Mouse (Mus musculus) adrenal gland, postnatal 4 days (tissue): ENCODE measurements at regions not wholly inside any gene's neighbourhood (a gene's known extent, or its start where the extent isn't known, plus 50 kb on each side); places are given as distances from the start of the nearest gene placed in this dataset.

Source experiments
- DNase-seq, 2 experiments: peaks; one replicate each; pipeline ENCODE4 v3.0.0; 2021 to 2022; ENCODE audit warnings: low spot score in 2 of 2, mixed read lengths in 2 of 2

DNA sequence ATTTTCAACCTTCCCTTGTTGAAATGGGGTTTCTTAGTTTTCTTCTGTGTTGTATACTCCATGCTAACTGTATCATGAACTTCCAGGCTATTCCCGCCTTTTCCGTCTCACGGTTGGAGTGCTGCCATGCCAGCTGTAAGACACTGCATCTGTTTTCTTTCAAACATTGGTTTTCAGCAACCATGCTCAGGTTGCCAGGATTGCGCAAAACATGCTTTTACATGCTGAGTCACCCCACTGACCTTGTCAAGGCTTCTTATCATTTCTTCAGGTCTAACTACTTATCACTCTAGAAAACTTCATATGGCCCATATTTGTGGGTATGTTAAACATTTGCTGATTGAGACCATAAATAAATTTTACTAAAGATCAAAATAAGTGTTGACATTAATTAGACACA, 551.2 kb downstream of the Tlr4 start:
- no peak for DNase-seq

DNA sequence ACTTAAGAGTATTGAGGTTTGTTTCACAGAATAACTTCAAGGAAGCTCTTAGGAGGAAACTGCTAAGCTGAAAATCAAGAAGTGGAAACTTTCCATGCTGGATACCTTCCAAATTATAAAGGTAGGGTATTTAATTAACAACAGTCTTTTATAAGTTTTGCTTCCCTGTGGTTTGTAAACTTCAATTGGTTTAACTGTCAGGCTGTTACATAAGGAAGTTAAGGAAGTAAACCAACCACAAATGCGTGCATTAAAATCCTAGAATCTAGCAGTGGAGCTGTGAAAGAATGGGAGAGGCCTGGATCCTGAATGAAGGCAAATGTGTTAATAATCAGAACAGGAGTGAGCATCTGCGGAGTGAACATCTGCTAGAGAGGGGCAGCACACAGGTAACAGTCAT, 560.5 kb downstream of the Tlr4 start:
- no peak for DNase-seq

DNA sequence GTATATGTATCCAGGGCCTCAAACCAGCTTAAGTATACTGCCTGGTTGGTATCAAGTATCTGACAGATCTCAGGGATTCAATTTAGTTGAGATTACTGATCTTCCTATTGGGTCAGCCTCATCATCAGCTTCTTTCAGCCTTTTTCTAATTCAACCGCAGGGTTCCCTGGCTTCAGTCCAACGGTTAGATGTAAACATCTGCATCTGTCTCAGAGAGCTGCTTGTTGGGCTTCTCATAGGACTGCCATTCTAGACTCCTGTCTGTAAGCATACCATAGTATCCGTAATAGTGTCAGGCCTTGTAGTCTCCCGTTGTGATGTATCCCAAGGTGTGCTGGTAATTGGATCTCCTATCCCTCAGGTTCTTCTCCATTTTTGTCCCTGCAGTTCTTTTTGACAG, 575.6 kb downstream of the Tlr4 start:
- DNase-seq, result no peak

DNA sequence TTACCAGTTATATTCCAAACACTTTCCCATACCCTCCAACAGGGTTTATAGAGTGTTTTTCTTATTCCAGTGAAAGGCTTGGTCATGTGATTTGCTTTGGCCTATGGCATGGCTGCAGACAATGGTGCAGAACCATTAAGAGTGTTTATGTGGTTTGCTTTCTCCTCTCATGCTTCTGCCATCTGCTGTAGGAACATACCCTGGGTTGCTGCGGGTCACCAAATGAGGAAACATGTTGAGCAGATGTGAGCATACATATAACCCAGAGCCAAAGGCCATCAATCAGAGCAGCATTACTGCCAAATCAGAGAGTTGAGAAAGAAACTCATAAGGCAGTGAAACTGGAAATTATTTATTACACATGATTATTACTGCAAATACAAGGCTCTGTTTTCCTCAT, 596.7 kb downstream of the Tlr4 start:
- DNase-seq, result no peak

DNA sequence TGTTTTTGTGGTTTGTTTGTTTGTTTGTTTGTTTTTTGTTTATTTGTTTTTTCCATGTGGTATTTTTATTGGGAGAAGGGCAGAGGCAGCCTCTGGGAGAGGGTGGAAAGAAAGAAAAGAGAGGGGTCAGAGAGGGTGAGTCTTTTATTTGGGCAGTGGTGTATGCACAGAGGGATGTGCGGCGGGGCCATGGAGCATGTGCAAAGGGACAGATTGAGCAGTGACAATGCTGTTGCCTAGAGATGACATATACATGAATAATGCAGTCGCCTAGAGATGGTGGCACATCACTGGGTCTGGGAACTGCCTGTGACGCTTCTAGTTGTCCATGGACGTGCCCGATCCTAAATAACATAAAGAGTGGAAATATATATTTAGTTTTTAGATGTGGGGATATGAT, 598.3 kb downstream of the Tlr4 start:
- DNase-seq, result no peak

DNA sequence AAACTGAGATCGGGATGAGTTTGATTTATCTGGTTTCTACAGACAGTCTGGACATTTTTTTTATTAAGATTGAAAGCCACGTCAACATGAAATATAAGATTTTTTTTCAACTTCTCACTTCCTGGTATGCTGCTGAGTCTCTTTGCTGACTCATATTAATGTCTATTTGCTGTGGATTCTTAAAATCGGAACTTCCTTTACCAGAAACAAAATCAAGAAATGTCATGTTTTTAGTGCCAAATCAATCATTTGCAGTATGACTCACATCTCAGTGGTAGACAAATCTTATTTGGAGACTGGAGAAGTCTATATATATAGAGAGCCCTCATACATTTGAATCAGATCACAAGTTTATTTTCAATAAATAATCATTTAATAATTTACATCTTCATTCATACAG, 620.5 kb downstream of the Tlr4 start:
- DNase-seq, result no peak

DNA sequence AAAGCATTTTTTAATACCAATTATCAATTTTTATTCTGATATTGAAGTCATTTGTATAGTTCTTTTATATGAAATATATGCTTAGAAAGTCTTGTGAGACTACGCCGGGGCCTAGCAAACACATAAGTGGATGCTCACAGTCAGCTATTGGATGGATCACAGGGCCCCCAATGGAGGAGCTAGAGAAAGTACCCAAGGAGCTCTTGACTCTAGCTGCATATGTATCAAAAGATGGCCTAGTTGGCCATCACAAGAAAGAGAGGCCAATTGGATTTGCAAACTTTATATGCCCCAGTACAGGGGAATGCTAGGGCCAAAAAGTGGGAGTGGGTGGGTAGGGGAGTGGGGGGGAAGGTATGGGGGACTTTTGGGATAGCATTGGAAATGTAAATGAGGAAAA, 632.5 kb downstream of the Tlr4 start:
- peak in 1 of 2 experiments; percentile 35 for DNase-seq

DNA sequence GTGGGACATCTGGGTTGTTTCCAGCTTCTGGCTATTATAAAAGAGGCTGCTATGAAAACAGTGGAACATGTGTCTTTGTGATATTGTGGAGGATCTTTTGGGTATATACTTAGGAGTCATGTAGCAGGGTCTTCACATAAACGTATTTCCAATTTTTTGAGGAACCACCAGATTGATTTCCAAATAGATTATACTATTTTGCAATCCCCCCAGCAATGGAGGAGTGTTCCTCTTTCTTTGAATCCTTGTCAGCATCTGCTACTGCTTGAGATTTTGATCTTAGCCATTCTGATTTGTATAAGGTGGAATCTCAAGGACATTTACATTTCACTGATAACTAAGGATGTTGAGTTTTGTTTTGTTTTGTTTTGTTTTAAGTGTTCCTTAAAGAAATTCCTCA, 645.6 kb downstream of the Tlr4 start:
- no peak for DNase-seq

DNA sequence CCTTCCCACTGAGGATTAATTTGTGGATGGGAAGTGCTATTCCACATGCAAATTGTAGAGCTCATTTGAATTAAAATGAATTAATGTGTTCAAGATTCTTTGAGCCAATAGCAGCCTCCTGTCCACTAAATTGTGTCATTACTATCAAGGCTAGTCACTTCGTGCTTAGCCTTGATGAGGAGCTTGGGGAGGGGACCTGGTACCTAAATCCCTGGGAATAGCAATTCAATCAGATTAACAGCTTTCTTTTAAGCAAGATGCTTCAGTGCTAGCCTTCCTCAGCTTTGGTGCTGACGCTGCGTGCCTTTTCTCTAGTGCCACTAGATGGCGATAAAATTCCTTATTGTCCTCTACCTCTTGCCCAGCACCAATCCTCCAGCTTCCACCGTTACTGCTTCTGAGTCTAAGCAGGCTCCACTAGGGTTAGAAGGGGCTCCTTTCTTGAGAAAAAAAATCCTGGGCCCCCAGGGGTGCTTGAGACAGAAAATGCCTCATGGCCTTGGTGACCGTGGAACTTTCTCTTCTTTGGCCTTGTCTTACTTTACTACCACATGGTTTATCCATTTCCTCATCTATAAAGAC, 650.0 kb downstream of the Tlr4 start:
- no peak for DNase-seq

DNA sequence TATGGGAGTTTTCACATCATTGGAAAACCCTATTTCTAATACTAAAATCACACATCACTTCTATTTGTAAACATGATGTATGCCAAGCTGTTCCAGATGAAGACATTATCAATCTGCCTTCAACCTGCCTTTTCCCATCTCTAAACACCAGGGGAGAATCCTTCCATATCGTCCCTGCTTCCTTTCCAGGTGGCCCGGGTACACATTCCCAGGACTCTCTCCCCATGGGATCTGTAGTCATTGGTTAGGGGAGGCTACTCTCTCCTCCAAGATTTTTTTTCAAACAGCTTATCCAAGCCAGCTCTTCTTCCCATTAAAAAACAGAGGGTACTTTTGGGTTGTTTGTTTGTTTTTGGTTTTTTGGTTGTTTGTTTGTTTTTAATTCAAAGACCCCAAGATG, 650.7 kb downstream of the Tlr4 start:
- DNase-seq, result no peak

DNA sequence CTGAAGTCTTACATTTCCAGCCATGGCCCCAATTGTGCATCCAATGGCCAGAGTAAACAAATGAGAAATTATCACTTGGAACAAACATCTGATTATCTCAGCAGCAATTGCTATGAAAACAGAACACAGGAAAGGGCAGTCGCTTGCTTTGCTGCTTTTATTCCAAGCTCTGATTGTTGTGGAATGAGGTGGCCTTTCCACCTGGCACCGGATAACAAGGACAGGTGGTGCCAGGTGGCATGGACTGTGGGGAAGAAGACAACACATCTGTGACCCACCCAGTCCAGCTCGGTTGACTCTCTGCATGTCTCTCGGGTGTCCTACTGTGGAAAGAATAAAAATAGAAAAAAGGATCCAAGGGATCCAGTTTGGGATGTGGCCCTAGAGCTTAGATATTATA, 694.9 kb downstream of the Tlr4 start:
- no peak for DNase-seq

DNA sequence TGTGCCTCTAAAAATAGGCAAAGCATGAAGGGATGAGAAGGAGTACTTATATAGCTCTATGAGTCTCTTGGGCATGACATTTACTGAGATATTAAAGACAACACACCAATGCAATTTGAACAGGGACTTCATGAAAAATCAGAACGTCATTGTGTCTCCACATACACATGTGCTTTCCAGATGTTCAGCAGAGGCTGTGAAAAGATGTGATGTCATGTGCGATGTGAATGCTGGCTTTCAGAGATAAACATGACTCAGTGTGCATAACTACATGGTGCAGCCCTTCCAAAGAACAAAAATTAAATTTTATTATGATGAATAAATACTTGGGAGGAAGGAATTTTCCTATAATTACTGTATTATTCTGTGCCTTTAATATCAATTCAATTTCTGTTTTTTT, 695.8 kb downstream of the Tlr4 start:
- DNase-seq, result no peak

DNA sequence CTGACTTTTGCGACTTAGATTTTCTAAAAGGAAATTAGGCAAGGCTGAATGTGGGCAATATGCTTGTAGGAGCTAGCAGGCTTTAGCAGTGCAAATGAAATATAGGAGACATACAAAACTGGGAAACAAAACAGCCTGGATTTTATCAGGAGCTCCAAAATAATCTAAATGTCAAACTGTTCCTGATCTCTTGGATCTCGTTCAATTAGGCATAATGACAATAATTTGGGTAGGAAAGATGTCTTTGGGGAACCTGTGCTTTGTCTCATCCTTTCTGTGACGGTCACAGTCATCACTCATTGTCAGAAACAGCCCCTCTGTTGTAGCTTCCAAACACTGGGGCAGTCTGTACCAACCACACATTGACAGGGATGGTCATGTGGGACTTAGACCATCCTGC, 702.2 kb downstream of the Tlr4 start:
- DNase-seq, result no peak

DNA sequence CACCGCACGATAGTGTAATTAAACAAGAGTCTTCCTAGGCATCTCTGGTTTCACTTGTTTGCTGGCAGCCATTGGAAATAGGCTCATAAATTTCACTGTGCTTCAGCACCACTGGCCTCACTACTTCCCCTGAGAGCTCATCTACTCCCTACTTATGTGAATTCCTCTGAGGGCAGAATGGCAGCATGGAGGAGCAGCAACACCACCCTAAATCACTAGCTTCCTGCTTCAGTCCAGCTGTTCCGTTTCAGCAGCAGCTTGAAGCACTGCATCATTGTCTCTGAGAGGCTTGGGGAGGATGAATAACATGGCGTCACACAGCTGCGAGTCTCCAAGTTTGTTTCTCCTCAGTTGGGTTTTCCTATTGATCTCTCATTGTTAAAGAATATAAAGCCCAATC, 712.1 kb downstream of the Tlr4 start:
- DNase-seq, result no peak

DNA sequence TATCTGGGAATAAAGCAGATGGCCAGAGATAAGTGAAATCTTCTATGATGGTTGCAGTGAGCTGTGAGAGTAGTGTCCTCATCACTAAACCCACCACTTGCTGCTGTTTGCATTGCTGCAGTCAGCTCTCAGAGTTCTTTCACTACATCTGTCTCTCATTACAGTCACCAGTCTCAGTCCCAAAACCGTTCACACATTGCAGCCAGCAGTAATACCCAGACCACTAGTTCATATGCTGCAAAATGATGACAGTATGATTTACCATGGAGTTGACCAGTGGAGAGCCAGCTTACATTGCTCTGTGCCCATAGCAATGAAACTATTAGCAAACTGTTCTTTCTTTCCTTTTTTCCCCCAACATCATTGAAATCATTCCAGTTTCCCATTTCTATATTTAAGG, 718.6 kb downstream of the Tlr4 start:
- DNase-seq, result no peak

DNA sequence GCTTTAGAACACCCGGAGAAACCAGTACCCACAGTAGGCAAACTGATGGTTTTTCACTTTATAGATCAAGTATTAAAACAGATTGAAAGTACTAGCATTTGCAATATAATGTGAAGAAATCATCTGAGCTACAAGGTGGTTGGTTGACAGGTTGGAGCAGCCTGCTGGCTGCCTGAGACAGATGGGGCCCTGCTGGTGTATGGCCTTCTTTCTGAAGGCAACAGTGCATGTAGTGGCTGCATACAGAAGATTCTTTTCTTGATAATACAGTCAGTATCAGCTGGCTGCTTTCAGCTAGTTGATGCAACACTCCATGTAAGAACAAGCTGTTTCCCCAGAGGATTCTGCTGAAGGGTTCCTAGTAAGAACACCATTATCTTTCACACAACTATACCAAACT, 720.6 kb downstream of the Tlr4 start:
- no peak for DNase-seq

DNA sequence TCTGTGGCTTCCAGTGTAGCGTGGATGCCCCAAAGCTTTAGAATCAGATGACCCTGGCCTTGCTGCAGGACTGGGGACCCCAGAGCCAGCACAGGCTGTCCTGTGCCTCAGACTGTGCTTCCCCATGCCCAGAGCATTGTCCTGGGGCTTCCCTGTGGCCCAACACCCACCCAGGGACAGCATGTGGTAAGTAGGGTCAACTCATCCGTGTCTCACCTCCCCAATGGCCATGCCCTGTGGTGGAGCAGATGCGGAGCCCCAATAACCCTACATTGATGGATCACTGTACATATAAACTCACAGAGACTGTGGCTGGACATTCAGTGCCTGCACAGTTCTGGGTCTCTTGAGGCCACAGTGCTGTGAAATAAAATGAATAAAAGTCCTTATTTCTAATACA, 726.1 kb downstream of the Tlr4 start:
- no peak for DNase-seq

DNA sequence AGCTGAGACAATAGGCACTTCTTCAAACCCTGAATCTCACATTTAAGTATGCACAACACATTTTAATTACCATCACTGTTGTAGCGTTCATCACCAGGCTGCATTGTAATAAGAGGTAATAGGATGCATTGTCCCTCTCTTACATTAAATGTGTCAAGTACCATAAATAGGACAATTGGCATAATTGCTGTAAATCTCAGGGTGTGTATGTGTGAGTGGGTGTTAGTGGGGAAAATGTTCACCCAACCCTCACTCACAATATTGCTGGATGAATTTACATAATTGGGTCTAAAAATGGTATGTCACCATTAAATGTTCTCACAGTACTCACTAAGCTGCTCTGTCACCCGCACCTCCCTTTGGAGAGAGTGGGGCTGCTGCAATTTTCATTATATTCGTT, 747.4 kb downstream of the Tlr4 start:
- no peak for DNase-seq

DNA sequence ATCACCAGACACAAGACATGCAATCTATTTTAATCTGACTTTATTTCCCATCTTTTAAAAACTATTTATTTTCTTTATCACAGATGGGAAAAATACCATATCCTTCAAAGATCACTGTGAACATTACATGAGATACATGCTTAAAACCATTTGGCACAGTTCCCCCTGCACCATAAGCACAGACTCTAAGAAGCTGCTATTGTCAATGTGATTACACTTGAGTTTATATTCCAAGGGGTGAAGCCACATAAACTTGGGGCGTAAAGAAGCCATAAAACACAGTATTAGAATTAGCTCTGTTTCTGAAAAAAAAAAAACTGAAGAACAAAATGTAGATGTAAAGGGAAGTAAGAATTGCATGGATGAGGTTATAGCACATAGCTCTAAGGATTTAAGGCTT, 762.1 kb downstream of the Tlr4 start:
- DNase-seq, result no peak

DNA sequence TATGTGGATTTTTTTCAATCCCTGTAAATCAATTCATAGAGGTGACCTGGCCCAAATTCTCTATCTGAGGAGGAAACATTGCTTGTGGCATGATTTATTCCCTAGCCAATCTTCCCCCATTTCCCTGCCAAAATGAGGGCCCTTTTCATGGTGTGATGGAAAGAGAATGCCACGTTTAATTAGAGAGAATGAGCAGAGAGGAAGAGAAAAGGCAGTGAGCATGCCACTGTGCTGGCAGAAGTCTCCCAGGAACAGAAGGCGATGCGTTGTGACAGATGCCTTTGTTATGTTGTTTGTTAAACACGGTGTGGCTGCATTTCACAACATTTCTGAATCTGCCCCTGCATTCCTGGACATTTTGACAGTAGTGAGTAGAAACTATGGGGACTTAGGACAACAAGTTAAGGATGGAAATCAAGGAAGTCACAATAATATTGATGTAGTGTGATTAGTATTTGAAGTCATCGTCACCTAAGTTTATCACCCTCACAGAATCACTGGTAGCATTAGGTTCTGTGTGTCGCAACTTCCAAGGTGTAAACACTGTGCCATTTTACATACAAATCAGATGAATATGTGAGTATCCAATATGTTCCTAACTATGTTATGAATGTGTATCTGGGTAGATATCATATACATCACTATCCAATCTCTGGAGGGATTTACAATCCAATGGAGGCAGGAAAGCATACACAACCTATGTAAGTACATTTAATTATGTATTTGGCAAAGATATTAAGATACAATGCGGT, 762.8 kb downstream of the Tlr4 start:
- no peak for DNase-seq

DNA sequence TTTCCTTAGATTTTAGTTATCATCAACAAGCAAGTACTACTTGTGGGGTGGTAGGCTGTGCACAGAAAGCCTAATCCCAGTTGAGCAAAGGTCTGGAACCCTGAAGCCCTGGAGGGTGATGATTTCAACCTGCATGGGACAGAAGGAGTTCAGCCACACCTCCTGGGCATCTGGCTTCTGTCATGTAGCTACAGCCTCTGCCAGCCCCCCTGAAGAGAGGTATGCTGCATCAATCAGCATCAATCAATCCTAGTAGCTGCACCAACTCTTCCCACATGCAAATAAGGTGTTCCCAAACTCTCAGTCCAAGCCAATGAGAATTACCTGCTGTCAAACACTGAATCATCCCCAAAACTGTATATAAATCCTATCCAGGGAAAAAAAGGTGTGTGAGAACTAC, 779.8 kb downstream of the Tlr4 start:
- DNase-seq, result no peak

DNA sequence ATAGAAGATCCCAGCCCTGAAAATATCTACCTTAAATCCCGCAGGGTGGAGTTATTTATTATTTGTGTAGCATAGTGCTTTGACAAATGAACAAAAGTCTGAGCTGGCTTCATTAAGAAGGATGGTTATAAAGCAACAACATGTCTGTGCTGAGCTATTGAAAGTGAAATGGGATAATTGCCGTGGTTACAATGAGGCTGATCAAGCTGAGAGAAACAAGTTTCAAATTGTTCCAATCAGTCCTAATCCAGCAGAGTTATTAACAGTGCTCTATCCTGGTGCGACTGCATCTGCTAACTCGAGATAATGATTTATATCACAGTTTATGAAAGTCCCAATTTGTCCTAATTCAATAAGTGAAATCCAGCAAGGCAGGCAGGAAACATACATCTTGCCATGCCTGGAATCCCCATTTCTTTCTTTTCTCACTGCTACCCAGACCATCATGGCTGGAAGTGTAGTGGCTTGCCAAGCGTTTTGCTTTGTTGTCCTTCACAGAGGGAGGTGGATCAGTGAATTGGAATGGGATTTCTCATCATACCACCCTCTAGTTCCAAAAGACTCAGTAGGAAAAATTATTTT, 787.2 kb downstream of the Tlr4 start:
- no peak for DNase-seq

DNA sequence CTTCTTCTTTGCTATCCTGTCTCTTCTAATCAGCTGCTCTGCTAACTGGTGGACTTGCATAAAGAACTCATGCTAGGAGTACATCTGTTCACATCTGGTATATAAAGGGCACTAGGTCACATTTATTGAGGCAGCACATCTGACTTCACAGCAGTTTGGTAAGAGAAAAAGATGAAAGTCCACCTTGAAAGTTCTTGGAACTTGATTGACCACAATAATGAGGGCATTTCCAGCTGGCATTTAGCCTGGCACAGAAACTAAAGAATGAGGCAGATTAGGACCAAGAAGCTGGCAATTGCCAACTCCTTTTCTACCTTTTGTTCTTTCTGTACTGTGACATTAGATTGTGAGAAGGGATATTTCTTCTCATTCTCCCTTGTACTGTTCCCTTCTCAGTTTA, 799.3 kb downstream of the Tlr4 start:
- no peak for DNase-seq
